Mouse (Mus musculus) forebrain, embryonic 13.5 days (tissue): Measurements from ENCODE around the gene Gpc6. TPM values are rescaled to one million over a fixed set of nuclear protein-coding genes. Genes with fewer than 3 reads are reported as not detected.
A peak's percentile ranks its signal among the peaks of the same experiment; 100 is the strongest.

Source experiments
- ATAC-seq: fragments of 200-750 bp; cut with Nextera tagmentation; 2 replicates; pipeline ENCODE4 v1.8.0; 2017
- H3K27ac ChIP-seq: fragments of 300-500 bp; sonication (generic); 2 replicates; pipeline ENCODE4 v1.5.1; 2015; ENCODE audit warnings: inconsistent platforms, mild to moderate bottlenecking, moderate library complexity
- H3K27me3 ChIP-seq: fragments of 300-500 bp; sonication (generic); 2 replicates; pipeline ENCODE4 v1.6.1; 2015; ENCODE audit warnings: mild to moderate bottlenecking, inconsistent platforms
- H3K36me3 ChIP-seq: fragments of 300-500 bp; sonication (generic); 2 replicates; pipeline ENCODE4 v1.6.1; 2015; ENCODE audit warnings: mild to moderate bottlenecking, inconsistent platforms; ENCODE audit not compliant: poor library complexity, severe bottlenecking
- H3K4me1 ChIP-seq: fragments of 300-500 bp; sonication (generic); 2 replicates; pipeline ENCODE4 v1.6.1; 2015; ENCODE audit warnings: inconsistent platforms
- H3K4me2 ChIP-seq: fragments of 300-500 bp; sonication (generic); 2 replicates; pipeline ENCODE4 v1.6.1; 2015; ENCODE audit warnings: inconsistent platforms, mild to moderate bottlenecking, moderate library complexity
- H3K4me3 ChIP-seq: fragments of 300-500 bp; sonication (generic); 2 replicates; pipeline ENCODE4 v1.5.1; 2015; ENCODE audit warnings: mild to moderate bottlenecking, inconsistent platforms
- H3K9ac ChIP-seq: fragments of 300-500 bp; sonication (generic); 2 replicates; pipeline ENCODE4 v1.6.1; 2015; ENCODE audit warnings: mild to moderate bottlenecking, inconsistent platforms
- H3K9me3 ChIP-seq: fragments of 300-500 bp; sonication (generic); replicated peaks from 2 replicates; pipeline ENCODE4 v1.6.1; 2016; ENCODE audit warnings: inconsistent platforms
- WGBS: fragments of 180-500 bp; shearing (Covaris S2); methylation state at CpG from one replicate; pipeline ENCODE4 v1.1.7; 2015; 5-methylcytosine and 5-hydroxymethylcytosine counted together
- polyA plus RNA-seq: library from polyadenylated mRNA; unstranded; fragments of >200 nt; fragmentation: Nextera tagmentation; extraction: Ambion mirVana; gene quantifications from 2 replicates; pipeline ENCODE4 v1.2.1, GENCODE M21; 2015

The Gpc6 gene
- polyA plus RNA-seq, 1 experiment from 2014 or later, result 20.0 TPM

- no peaks in the 10 kb centered on the region for H3K36me3 ChIP-seq
- H3K4me3 ChIP-seq, result no peak overlapping the region
- no peaks in the 10 kb centered on the region for H3K27me3 ChIP-seq
- H3K4me1 ChIP-seq, result no peaks in the 10 kb centered on the region
- no peaks in the 10 kb centered on the region for H3K9me3 ChIP-seq
- H3K27ac ChIP-seq, result no peak overlapping the region
- no peak for ATAC-seq
- H3K4me2 ChIP-seq, result no peak overlapping the region
- no peak overlapping the region for H3K9ac ChIP-seq
- WGBS, result 86% methylated on average over 8 of the region's 8 CpGs
These were observed 998.6 kb downstream of the Gpc6 start for GRCm38 (mm10) chr14:117923667-117924066.

- Histone ChIP-seq H3K27ac (no peak overlapping the region), H3K36me3 (no peaks in the 10 kb centered on the region), H3K4me2 (no peak overlapping the region), H3K27me3 (no peaks in the 10 kb centered on the region), H3K9ac (no peak overlapping the region), H3K9me3 (no peaks in the 10 kb centered on the region), H3K4me1 (peaks cover 15% of the 10 kb centered on the region), H3K4me3 (no peak overlapping the region)
- WGBS, result 9% methylated on average over 13 of the region's 13 CpGs
- peak; percentile 49; the same call in 1 of the 2 replicates for ATAC-seq
These were observed 1005.2 kb downstream of the Gpc6 start for GRCm38 (mm10) chr14:117930105-117930847.

- no peak overlapping the region for H3K9ac ChIP-seq
- no peaks in the 10 kb centered on the region for H3K36me3 ChIP-seq
- H3K27ac ChIP-seq, result no peak overlapping the region
- H3K4me3 ChIP-seq, result no peak overlapping the region
- 50% methylated on average over 16 of the region's 16 CpGs for WGBS
- no peaks in the 10 kb centered on the region for H3K27me3 ChIP-seq
- no peaks in the 10 kb centered on the region for H3K9me3 ChIP-seq
- H3K4me1 ChIP-seq, result peaks cover 15% of the 10 kb centered on the region
- no peak overlapping the region for H3K4me2 ChIP-seq
- ATAC-seq, result peak; percentile 43; the same call in 1 of the 2 replicates
These were observed 1006.0 kb downstream of the Gpc6 start for GRCm38 (mm10) chr14:117930848-117931816.

GRCm38 (mm10) chr14:117932163-117932851, 1007.2 kb downstream of the Gpc6 start:
- WGBS, result 94% methylated on average over 17 of the region's 17 CpGs
- ATAC-seq, result no peak

GRCm38 (mm10) chr14:117938554-117938953, 1013.4 kb downstream of the Gpc6 start:
- no peaks in the 10 kb centered on the region for H3K27me3 ChIP-seq
- H3K4me3 ChIP-seq, result no peak overlapping the region
- H3K4me1 ChIP-seq, result peaks cover 7% of the 10 kb centered on the region; the same call in 1 of the 2 replicates
- H3K9ac ChIP-seq, result no peak overlapping the region
- no peak overlapping the region for H3K27ac ChIP-seq
- no peaks in the 10 kb centered on the region for H3K36me3 ChIP-seq
- 40% methylated on average over 2 of the region's 2 CpGs for WGBS
- peak; percentile 66 for ATAC-seq
- no peaks in the 10 kb centered on the region for H3K9me3 ChIP-seq
- H3K4me2 ChIP-seq, result no peak overlapping the region

More at GRCm38 (mm10) chr14:117932163-117932851, 1007.2 kb downstream of the Gpc6 start:
- Histone ChIP-seq H3K4me2 (no peak overlapping the region), H3K9me3 (no peaks in the 10 kb centered on the region), H3K4me3 (no peak overlapping the region), H3K27ac (no peak overlapping the region), H3K27me3 (no peaks in the 10 kb centered on the region), H3K4me1 (peaks cover 15% of the 10 kb centered on the region), H3K36me3 (no peaks in the 10 kb centered on the region), H3K9ac (no peak overlapping the region)

GRCm38 (mm10) chr14:117939471-117939870, 1014.4 kb downstream of the Gpc6 start:
- Histone ChIP-seq H3K27me3 (no peaks in the 10 kb centered on the region), H3K36me3 (no peaks in the 10 kb centered on the region), H3K27ac (no peak overlapping the region), H3K9me3 (no peaks in the 10 kb centered on the region), H3K4me1 (peaks cover 7% of the 10 kb centered on the region; the same call in 1 of the 2 replicates), H3K4me2 (no peak overlapping the region), H3K4me3 (no peak overlapping the region), H3K9ac (no peak overlapping the region)
- 82% methylated on average over 7 of the region's 7 CpGs for WGBS
- peak; percentile 52; the same call in 1 of the 2 replicates for ATAC-seq

- no peak overlapping the region for H3K9ac ChIP-seq
- no peak overlapping the region for H3K27ac ChIP-seq
- no peaks in the 10 kb centered on the region for H3K36me3 ChIP-seq
- 89% methylated on average over 4 of the region's 4 CpGs for WGBS
- no peak overlapping the region for H3K4me2 ChIP-seq
- no peaks in the 10 kb centered on the region for H3K27me3 ChIP-seq
- peaks cover 3% of the 10 kb centered on the region for H3K4me1 ChIP-seq
- no peak overlapping the region for H3K4me3 ChIP-seq
- H3K9me3 ChIP-seq, result no peaks in the 10 kb centered on the region
- ATAC-seq, result no peak
These were observed 1020.9 kb downstream of the Gpc6 start for GRCm38 (mm10) chr14:117945920-117946503.

- no peak overlapping the region for H3K4me3 ChIP-seq
- H3K36me3 ChIP-seq, result no peaks in the 10 kb centered on the region
- ATAC-seq, result peak; percentile 78
- peaks cover 5% of the 10 kb centered on the region for H3K4me1 ChIP-seq
- no peak overlapping the region for H3K4me2 ChIP-seq
- no peaks in the 10 kb centered on the region for H3K9me3 ChIP-seq
- WGBS, result 59% methylated on average over 15 of the region's 15 CpGs
- H3K27me3 ChIP-seq, result no peaks in the 10 kb centered on the region
- H3K9ac ChIP-seq, result no peak overlapping the region
- no peak overlapping the region for H3K27ac ChIP-seq
These were observed 1026.2 kb downstream of the Gpc6 start for GRCm38 (mm10) chr14:117951265-117951664.

GRCm38 (mm10) chr14:117951686-117952085, 1026.6 kb downstream of the Gpc6 start:
- Histone ChIP-seq H3K4me1 (peaks cover 5% of the 10 kb centered on the region), H3K4me3 (no peak overlapping the region), H3K4me2 (no peak overlapping the region), H3K27ac (peak overlapping the region; percentile 20; the same call in 1 of the 2 replicates), H3K9me3 (no peaks in the 10 kb centered on the region), H3K36me3 (no peaks in the 10 kb centered on the region), H3K27me3 (no peaks in the 10 kb centered on the region), H3K9ac (no peak overlapping the region)
- WGBS, result 62% methylated on average over 5 of the region's 5 CpGs
- ATAC-seq, result 0 out of 2 replicates have a peak, but pooled peaks have one; percentile 28

GRCm38 (mm10) chr14:117956051-117956450, 1030.9 kb downstream of the Gpc6 start:
- WGBS, result 97% methylated on average over 3 of the region's 3 CpGs
- H3K27me3 ChIP-seq, result no peaks in the 10 kb centered on the region
- no peak overlapping the region for H3K4me3 ChIP-seq
- H3K4me2 ChIP-seq, result no peak overlapping the region
- ATAC-seq, result no peak
- no peak overlapping the region for H3K9ac ChIP-seq
- no peak overlapping the region for H3K27ac ChIP-seq
- peaks cover 8% of the 10 kb centered on the region for H3K4me1 ChIP-seq
- H3K9me3 ChIP-seq, result no peaks in the 10 kb centered on the region
- no peaks in the 10 kb centered on the region for H3K36me3 ChIP-seq

- no peak overlapping the region for H3K4me2 ChIP-seq
- peak; percentile 25; the same call in 1 of the 2 replicates for ATAC-seq
- H3K27ac ChIP-seq, result no peak overlapping the region
- H3K27me3 ChIP-seq, result no peaks in the 10 kb centered on the region
- H3K36me3 ChIP-seq, result no peaks in the 10 kb centered on the region
- H3K9me3 ChIP-seq, result no peaks in the 10 kb centered on the region
- H3K9ac ChIP-seq, result no peak overlapping the region
- H3K4me1 ChIP-seq, result peaks cover 8% of the 10 kb centered on the region
- WGBS, result 89% methylated on average over 11 of the region's 11 CpGs
- no peak overlapping the region for H3K4me3 ChIP-seq
These were observed 1033.3 kb downstream of the Gpc6 start for GRCm38 (mm10) chr14:117958389-117958788.
